Mouse (Mus musculus): ENCODE measurements at regions not wholly inside any gene's neighbourhood (a gene's known extent, or its start where the extent isn't known, plus 50 kb on each side); places are given as distances from the start of the nearest gene placed in this dataset.

DNA sequence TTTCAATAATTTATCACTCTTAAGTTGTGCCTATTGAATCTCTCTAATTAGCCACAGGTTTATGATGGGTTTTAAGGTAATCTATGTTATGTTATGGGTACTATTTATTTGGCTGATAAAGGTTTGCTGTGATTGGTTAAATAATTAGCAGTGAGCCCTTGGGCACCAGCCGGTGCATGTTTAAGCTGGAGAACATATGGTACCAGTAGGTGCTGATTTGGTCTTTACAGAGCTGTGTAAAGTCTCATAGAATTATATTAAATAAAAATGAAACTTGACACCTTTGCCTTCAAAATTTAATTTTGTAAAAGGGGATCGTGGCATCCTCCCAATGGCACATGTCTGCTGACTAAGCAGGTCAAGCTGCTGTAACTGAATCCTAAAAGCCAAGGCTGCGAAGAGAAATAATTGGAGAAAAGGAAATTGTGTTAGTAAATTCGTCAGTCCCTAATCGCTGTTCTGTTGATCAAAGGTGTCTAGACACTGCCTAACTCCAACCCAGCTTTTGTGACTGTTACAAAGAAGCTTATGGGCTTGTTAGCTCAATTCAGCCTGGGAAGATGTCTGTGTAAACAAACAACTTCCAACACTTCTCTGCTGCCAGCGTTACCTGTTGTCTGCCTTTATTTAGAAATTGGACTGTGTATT, 2234.6 kb downstream of the 4930444P10Rik start:
- TF ChIP-seq CTCF (IDR thresholded peaks at IDR 0.05; ENCODE audit: low read depth, low read length) (no peak), POLR2A (IDR thresholded peaks at IDR 0.05; ENCODE audit: insufficient read depth, low read length) (no peak), EP300 (IDR thresholded peaks at IDR 0.05; ENCODE audit: insufficient read depth, low read depth, low read length) (no peak)

Data from ES-Bruce4 (cell line).